Mouse (Mus musculus) NIH3T3 (cell line): ENCODE data around the gene Shank1.
"Not testable (repeated sequence)": the region's sequence is repeated elsewhere in the genome, so short reads cannot be mapped to it uniquely, and the experiment has no call there.

ENCODE experiments used
- DNase-seq: peaks from one replicate; pipeline ENCODE4 v3.0.0-alpha.2; 2012; ENCODE audit warnings: low read depth

Shank1 gene

GRCm38 (mm10) chr7:44309475-44310284 is at the start of gene Shank1:
TSS of gene Shank1 (plus strand) at chr7:44310253.
- no peak for DNase-seq

DNA sequence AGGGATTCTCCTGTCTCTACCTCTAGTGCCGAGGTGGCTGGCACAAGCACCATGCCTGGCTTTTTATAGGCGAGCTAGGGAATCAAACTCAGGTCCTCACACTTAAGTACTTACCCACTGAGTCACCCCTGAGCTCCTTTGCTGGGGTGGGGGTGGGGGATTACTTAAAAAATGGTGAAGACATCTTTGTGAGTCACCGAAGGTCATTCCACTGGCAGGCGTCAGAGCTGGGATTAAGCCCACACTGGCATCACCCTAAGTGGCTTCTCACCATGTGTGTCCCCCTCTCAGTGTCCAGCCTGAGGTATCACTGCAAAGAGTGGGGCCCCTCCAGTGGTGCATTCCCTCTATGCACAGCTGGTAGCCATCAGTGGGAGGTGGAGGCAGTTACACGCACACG is 49.6 kb upstream of the Shank1 start:
- peak; percentile 59 for DNase-seq

DNA sequence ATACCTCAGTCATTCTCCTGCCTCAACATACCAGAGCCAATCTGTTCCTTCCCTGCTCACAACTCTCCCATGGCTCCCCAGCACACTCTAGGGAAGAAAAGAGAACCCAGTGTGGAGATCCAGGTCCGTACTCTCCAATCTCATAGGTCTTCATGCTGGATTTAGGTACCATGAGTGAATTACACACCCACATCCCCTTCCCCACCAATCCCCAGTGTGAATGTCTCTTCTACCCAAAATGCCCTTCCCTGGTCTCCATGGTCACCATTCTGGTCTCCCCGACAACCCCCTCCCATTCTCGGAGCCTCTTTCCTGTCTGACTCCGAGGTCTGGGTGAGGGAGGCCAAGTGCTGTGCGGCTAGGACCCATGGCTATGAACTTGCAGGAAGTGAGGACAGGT is 48.9 kb upstream of the Shank1 start, which contains the start of gene Gm15517:
Gm15517 (plus strand) TSS at position 301 of the 400 bp plus-strand sequence.
- DNase-seq, result no peak

- DNase-seq, result peak; percentile 97
Observed at GRCm38 (mm10) chr7:44262791-44263643, 47.0 kb upstream of the Shank1 start.

GRCm38 (mm10) chr7:44268117-44268516 is 41.9 kb upstream of the Shank1 start:
- no peak for DNase-seq

GRCm38 (mm10) chr7:44269397-44269796 is 40.7 kb upstream of the Shank1 start:
- no peak for DNase-seq

DNA sequence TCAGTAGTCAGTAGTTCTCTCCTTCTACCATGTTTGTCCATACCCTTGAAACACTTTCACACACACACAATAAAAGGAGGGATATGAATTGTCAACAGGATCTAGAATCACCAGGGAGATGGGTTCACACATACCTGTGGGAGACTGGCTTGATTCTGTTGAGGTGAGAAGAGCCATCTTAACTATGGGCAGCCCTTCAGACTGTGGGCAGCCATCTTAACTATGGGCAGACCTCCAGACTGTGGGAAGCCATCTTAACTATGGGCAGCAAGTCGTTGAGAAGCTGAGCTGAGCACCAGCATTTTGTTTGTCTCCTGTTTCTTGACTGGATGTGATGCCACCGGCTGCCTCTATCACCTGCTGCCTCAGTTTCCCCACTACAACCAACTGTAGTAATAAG is 38.7 kb upstream of the Shank1 start:
- peak; percentile 70 for DNase-seq

GRCm38 (mm10) chr7:44272546-44272945 is 37.5 kb upstream of the Shank1 start:
- no peak for DNase-seq

GRCm38 (mm10) chr7:44273446-44273845 is 36.6 kb upstream of the Shank1 start:
- no peak for DNase-seq

- no peak for DNase-seq
Observed at GRCm38 (mm10) chr7:44274096-44274495, 36.0 kb upstream of the Shank1 start.

GRCm38 (mm10) chr7:44275546-44275945 is 34.5 kb upstream of the Shank1 start:
- DNase-seq, result no peak

DNA sequence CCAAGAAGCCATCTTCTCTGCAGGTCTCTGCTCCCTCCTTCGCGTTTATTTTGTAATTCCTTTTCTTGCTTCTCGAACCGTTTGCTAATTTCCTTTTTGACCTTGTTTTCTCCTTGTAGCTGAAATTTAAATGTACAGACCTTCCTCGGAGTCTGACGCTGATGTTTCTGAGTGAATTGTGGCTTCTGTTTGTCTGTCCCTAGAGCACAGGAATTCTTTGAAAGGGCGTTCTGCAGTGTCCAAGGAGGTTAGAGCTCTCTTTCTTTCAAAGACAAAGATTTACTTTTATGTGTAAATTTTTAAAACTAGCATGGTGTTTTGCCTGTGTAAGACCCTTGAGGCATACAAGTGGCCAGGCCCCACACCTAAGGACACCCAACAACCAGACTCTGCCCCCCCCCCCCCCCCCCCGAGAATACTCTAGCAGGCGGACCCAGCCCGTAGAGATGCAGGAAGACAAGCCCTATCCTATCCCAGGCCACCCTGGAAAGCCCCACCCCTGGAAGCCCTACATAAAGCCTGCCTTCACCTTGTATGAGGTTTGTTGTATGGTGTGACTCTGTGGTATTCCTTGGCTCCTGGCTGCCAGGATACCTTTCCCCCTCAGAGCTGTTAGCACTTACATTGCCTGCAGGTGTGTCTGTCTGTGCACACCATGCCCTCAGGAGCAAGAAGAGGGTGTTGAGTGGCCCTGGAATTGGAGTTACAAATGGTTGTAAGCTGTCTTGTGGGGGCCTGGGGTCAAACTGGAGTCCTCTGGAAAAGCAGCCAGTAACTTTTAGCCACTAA is 33.4 kb upstream of the Shank1 start:
- no peak for DNase-seq

DNA sequence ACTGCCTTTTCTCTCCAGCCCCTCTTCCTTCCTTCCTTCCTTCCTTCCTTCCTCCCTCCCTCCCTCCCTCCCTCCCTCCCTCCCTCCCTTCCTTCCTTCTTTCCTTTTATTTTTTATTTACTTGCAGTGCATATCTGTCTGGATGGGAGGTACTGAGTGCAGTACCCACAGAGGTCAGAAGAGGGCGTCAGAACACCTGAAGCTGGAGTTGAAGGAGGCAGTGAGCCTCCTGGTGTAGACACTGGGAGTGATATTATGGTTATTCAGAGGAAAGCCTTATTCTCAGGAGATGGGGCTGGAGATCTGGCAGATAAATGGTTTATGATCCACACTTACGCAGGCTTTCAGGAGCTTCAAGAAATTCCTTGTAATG is 32.8 kb upstream of the Shank1 start:
- DNase-seq, result peak; percentile 64

DNA sequence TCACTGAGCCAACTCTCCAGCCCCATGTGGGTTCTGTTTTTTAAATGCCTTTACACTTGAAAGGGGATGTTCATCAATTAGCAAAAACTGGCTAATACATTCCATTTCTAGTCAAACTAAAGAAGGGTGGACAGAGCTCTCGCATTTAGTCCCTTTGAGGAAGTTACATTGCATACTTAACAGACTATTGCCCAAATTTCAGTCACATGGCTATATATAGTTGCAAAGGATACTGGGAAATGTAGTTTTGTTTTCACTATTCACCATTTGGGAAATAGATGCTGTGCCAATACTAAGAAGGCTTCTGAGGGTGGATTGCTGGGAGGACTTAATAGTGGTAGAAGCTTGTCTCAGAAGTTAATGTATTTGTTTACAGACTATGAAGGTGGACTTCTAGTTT is 29.1 kb upstream of the Shank1 start:
- peak; percentile 35 for DNase-seq

- DNase-seq, result no peak
Observed at GRCm38 (mm10) chr7:44281586-44281985, 28.5 kb upstream of the Shank1 start.

DNA sequence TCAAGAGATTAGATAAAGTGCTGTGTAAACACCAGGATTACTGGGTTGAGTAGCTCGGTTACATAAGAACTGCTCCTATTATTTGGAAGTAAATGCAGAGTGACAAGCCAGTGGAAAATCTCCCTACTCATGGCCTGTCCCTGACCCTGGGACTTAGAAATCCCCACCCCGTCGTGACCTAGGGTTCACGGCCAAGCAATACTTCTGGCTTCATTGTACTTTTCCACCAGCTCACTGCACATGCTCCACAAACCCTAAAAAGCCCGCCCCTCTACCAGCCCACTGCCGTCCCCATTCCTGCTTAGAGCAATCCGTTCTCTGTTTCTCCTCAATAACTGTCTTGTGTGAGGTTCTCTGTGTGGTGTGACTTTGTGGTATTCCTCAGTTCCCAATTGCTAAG is 22.3 kb upstream of the Shank1 start:
- no peak for DNase-seq

DNA sequence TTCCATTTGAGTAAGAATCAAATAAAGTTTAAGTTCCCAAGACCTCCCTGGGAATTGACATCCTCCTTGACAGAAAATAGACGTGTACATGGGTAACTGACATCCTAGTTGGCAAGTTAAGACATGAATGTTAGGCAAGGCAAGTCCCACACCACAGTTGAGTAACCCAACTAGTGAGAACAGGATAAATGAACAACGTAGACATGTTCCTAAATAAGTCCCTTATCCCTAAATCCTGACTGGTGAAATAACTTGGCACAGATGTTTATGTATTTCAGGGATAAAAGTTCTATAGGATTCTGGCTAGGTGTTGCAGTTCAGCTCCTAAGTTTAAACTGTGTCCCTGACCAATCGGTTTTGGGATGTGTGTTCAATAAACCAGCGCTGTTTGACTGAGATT is 19.1 kb upstream of the Shank1 start:
- no peak for DNase-seq

DNA sequence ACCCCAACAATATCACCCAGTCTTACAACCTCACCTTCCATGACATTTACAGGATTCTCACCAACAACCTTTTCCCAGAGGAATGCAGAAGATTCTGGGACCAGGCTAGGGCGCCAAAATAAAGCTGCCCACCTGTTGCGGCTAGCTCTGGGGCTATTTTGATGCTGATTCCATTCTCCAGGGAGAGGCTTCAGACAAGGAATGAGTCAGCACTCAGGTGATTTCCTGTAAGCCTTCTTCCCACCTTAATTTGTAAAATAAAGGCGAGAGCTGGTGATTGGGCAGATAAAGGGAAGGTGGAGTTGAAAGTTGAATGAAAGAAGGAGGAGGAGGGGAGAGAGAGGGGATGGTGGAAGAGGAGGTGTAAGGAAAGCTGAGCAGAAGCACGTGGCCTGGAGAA is 18.6 kb upstream of the Shank1 start:
- DNase-seq, result no peak

GRCm38 (mm10) chr7:44297501-44297900 is 12.6 kb upstream of the Shank1 start:
- not testable (repeated sequence) for DNase-seq

GRCm38 (mm10) chr7:44303346-44304340 is 6.4 kb upstream of the Shank1 start:
- no peak for DNase-seq

DNA sequence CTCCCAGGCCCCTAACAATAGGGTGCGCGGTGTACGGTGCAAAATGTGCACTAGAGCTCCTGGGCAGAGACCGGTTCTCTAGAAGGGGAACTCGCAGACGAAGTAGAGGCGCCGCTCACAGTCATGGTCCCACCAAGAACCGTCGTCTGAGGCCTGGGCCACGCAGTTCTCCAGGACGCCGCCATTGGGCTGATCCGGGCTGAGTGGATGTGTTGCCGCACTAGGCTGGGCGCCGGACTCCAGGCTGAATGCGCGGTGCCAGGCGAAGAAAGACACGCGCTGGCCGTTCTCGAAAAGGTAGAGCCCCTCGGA is 5.6 kb upstream of the Shank1 start:
- DNase-seq, result no peak
